Mouse (Mus musculus) lung, embryonic 14.5 days (tissue): ENCODE measurements at regions not wholly inside any gene's neighbourhood (a gene's known extent, or its start where the extent isn't known, plus 50 kb on each side); places are given as distances from the start of the nearest gene placed in this dataset.

Experiments
- ATAC-seq: fragments of 200-750 bp; cut with Nextera tagmentation; 2 replicates; pipeline ENCODE4 v1.8.0; 2017; ENCODE audit warnings: mild to moderate bottlenecking, moderate TSS enrichment, moderate library complexity; ENCODE audit not compliant: insufficient read depth
- DNase-seq: peaks from one replicate; pipeline ENCODE4 v3.0.0-alpha.2; 2015
- H3K27ac ChIP-seq: fragments of 300-500 bp; sonication (generic); 2 replicates; pipeline ENCODE4 v1.5.1; 2014; ENCODE audit warnings: low read depth, mild to moderate bottlenecking, moderate library complexity
- H3K27me3 ChIP-seq: fragments of 300-500 bp; sonication (generic); 2 replicates; pipeline ENCODE4 v1.6.1; 2014; ENCODE audit warnings: low read length, control low read depth; ENCODE audit not compliant: insufficient read depth
- H3K36me3 ChIP-seq: fragments of 300-500 bp; sonication (generic); 2 replicates; pipeline ENCODE4 v1.6.1; 2014; ENCODE audit warnings: control low read depth; ENCODE audit not compliant: insufficient read depth
- H3K4me1 ChIP-seq: fragments of 300-500 bp; sonication (generic); 2 replicates; pipeline ENCODE4 v1.6.1; 2014; ENCODE audit warnings: antibody characterized with exemption, control low read depth; ENCODE audit not compliant: insufficient read depth
- H3K4me2 ChIP-seq: fragments of 300-500 bp; sonication (generic); 2 replicates; pipeline ENCODE4 v1.6.1; 2014; ENCODE audit warnings: mild to moderate bottlenecking
- H3K4me3 ChIP-seq: fragments of 300-500 bp; sonication (generic); 2 replicates; pipeline ENCODE4 v1.5.1; 2014; ENCODE audit warnings: low read depth, low read length
- H3K9ac ChIP-seq: fragments of 300-500 bp; sonication (generic); 2 replicates; pipeline ENCODE4 v1.6.1; 2014
- H3K9me3 ChIP-seq: fragments of 300-500 bp; sonication (generic); 2 replicates; pipeline ENCODE4 v1.6.1; 2016; ENCODE audit warnings: low read depth, low read length, control low read depth
- CTCF ChIP-seq: IDR thresholded peaks from 2 replicates; pipeline ENCODE4 v1.5.1; 2016; ENCODE audit warnings: antibody characterized with exemption, low read depth
- WGBS: fragments of 180-500 bp; shearing (Covaris S2); extraction: QIAGEN DNeasy Blood & Tissue Kit; methylation state at CpG from one replicate; pipeline ENCODE4 v1.1.7; 2014; 5-methylcytosine and 5-hydroxymethylcytosine counted together

DNA sequence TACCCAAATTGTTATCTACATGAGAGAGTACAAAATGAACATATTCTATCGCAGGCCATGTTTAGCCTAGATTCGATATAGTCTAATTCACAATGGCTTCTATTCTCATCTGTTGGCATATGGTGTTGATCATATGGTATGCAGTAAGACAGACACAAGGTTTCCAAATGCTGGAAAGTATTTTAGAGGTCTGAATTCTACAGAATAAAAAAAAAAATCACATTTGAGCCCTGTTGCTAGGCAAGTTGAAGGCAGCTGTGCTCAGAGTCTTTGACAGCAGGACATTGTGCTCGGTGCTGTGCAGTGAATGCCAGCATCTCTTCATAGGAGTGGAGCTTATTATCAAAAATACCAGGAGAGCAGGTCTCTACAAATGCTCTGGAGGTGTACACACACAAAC lies 206.6 kb upstream of the Smlr1 start:
- Histone ChIP-seq H3K9ac (no peak overlapping the region), H3K36me3 (no peaks in the 10 kb centered on the region), H3K27ac (no peak overlapping the region), H3K4me2 (no peak overlapping the region), H3K4me3 (no peak overlapping the region), H3K9me3 (no peaks in the 10 kb centered on the region), H3K4me1 (no peaks in the 10 kb centered on the region), H3K27me3 (no peaks in the 10 kb centered on the region)
- DNase-seq (no peak), ATAC-seq (no peak)
- no peak for TF ChIP-seq CTCF
- WGBS = 61% methylated on average over 3 of the region's 3 CpGs

DNA sequence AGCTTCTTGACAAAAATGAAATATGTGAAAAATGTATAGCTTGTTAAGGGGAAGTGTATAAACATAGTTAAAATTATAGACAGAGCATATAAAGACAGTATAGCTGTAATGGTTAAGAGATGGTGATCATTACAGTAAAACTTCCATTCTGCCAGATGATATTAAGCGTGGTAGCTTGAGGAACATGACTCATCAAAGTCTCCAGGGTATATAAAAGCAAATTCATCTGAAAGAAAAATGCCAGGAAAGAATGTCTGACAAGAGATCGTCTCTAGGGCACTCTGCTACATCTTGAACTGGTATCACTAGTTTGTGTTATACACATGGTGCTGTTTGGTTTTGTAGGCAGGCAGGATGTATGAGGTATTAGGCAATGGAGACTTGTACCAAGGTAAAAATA lies 204.9 kb upstream of the Smlr1 start:
- H3K4me2 ChIP-seq = no peak overlapping the region
- TF ChIP-seq CTCF = no peak
- ATAC-seq (no peak), DNase-seq (no peak)
- H3K4me3 ChIP-seq = no peak overlapping the region
- H3K36me3 ChIP-seq = no peaks in the 10 kb centered on the region
- H3K9me3 ChIP-seq = no peaks in the 10 kb centered on the region
- WGBS = 63% methylated on average over 2 of the region's 2 CpGs
- no peaks in the 10 kb centered on the region for H3K4me1 ChIP-seq
- H3K27ac ChIP-seq = no peak overlapping the region
- H3K27me3 ChIP-seq = no peaks in the 10 kb centered on the region
- no peak overlapping the region for H3K9ac ChIP-seq

DNA sequence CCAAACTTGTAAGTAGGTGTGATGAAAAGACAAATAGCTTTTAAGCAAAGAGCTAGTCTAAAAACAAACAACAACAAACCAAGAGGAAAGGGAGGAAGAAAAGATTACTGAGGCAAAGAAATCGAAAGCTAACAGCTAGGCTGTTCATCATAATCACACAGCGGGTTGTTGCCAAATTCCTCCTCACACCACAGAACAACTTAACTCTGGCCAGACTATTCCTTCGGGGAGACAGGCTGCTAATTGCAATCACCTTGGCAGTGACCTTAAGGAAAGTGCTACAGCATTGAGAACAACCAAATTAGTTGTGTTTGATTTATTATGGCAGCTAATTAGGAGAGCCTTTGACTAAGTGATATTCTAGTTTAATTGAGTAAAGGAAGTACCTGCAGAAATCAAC lies 194.4 kb upstream of the Smlr1 start:
- H3K9ac ChIP-seq = no peak overlapping the region
- no peaks in the 10 kb centered on the region for H3K4me1 ChIP-seq
- no peaks in the 10 kb centered on the region for H3K9me3 ChIP-seq
- TF ChIP-seq CTCF = no peak
- no peak overlapping the region for H3K4me2 ChIP-seq
- 34% methylated on average over 3 of the region's 3 CpGs for WGBS
- peak; percentile 9 for DNase-seq
- H3K4me3 ChIP-seq = no peak overlapping the region
- H3K27me3 ChIP-seq = no peaks in the 10 kb centered on the region
- H3K36me3 ChIP-seq = no peaks in the 10 kb centered on the region
- no peak for ATAC-seq
- no peak overlapping the region for H3K27ac ChIP-seq

DNA sequence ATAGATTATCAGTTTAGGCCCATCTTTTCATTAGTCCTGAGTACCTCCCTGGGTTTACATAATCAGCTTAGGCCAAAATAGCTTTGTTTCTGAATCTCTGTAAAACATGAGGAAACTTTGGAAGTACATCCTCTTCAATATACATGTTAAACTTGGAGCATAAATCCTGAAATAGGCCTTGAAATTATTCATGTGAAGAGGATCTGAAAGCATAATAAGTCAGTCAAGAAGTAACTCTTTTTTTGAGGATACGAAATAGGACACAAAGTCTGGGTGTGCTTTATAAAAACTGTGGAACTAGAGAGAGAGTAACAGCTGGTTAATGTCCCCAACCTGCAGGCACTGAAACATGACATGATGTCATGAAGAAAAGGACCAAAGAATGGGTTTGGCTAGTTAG lies 187.9 kb upstream of the Smlr1 start:
- Histone ChIP-seq H3K9me3 (no peaks in the 10 kb centered on the region), H3K4me2 (no peak overlapping the region), H3K27me3 (no peaks in the 10 kb centered on the region), H3K36me3 (no peaks in the 10 kb centered on the region), H3K27ac (no peak overlapping the region), H3K4me1 (no peaks in the 10 kb centered on the region), H3K4me3 (no peak overlapping the region), H3K9ac (no peak overlapping the region)
- TF ChIP-seq CTCF = no peak
- DNase-seq (no peak), ATAC-seq (no peak)
- 92% methylated on average over 1 of the region's 1 CpGs for WGBS

DNA sequence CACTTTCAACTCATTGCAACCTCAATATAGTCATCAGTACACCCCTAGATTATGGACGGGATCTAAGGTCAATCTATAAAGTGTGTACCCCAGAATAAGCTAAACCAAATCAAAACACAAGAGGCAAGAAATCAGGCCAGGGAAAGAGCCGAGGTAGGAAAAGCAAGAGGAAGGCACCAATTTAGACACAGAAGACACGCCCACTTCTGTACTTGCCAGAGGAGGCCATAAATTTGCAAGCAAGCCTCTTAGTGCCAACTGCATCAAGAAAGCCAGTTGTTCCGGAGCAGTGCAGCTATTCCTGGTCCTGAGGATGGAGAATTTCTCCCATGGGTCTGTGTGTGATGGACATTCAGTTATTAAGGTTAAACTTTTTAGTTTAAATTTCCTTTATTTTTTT lies 179.7 kb upstream of the Smlr1 start:
- Histone ChIP-seq H3K9ac (no peak overlapping the region), H3K9me3 (no peaks in the 10 kb centered on the region), H3K4me1 (no peaks in the 10 kb centered on the region), H3K27ac (no peak overlapping the region), H3K36me3 (no peaks in the 10 kb centered on the region), H3K4me2 (no peak overlapping the region), H3K27me3 (no peaks in the 10 kb centered on the region), H3K4me3 (no peak overlapping the region)
- ATAC-seq (no peak), DNase-seq (no peak)
- TF ChIP-seq CTCF = no peak
- WGBS = 74% methylated on average over 4 of the region's 4 CpGs

DNA sequence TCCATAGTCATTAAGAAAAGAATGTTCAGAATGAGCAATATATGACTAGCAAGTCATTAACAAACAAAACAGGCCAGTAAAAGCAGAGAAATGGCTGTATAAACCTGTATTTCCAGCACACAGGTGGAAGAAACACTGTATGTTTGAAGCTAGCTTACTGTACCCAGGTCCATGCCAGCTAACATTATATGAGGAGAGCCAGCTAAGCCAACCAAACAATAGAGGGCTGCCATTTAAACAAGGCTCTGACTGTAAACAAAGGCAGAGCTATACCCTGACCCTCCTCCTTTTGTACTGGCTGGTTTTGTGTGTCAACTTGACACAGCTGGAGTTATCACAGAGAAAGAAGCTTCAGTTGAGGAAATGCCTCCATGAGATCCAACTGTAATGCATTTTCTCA lies 178.6 kb upstream of the Smlr1 start:
- Histone ChIP-seq H3K4me1 (no peaks in the 10 kb centered on the region), H3K27ac (no peak overlapping the region), H3K9me3 (no peaks in the 10 kb centered on the region), H3K27me3 (no peaks in the 10 kb centered on the region), H3K4me2 (no peak overlapping the region), H3K9ac (no peak overlapping the region), H3K4me3 (no peak overlapping the region), H3K36me3 (no peaks in the 10 kb centered on the region)
- ATAC-seq (no peak), DNase-seq (no peak)
- no peak for TF ChIP-seq CTCF

DNA sequence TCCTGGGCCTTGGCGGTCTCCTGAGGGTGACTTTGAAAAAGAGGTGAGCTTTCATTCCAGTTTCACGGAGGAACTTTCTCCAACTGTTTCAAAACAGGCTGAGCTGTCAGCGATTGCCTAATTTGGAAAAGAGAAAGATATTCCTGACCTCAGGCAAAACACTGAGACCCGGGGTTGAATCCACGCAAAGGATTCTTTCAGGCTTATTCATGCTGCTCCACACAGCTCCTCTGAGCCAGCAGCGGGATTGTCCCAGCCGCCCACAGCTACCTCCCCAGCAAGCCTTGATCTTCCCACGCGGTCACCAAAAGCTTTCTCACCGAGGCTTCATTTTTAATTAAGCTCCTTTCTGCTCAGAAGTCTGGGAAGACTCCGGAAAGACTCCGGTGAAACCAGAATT lies 178.0 kb upstream of the Smlr1 start:
- Histone ChIP-seq H3K4me1 (no peaks in the 10 kb centered on the region), H3K27ac (no peak overlapping the region), H3K9me3 (no peaks in the 10 kb centered on the region), H3K4me3 (no peak overlapping the region), H3K4me2 (no peak overlapping the region), H3K9ac (no peak overlapping the region), H3K27me3 (no peaks in the 10 kb centered on the region), H3K36me3 (no peaks in the 10 kb centered on the region)
- WGBS = 73% methylated on average over 12 of the region's 12 CpGs
- TF ChIP-seq CTCF = no peak
- DNase-seq (no peak), ATAC-seq (no peak)

DNA sequence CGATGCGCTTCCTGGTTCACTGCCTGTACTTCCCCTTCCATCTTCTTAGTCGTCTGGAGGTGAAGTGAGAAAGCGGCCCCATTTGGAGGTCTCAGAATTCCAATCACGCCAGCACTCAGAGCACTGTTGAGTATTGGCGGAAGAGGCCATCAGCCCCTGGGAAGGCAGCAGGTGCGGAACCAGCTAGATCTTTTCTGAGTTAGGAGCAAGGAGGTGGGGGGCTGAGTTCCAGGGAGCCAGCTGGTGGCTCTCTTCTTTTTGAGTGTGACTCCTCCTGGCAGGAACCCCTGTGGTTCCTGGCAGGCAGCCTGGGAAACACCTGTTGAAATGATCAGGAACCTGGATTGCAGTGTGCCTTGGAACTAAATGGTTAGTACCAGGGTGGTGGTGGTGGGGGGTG lies 171.9 kb upstream of the Smlr1 start:
- no peaks in the 10 kb centered on the region for H3K36me3 ChIP-seq
- H3K27me3 ChIP-seq = no peaks in the 10 kb centered on the region
- peak; percentile 6 for DNase-seq
- no peak overlapping the region for H3K4me2 ChIP-seq
- no peak overlapping the region for H3K27ac ChIP-seq
- no peaks in the 10 kb centered on the region for H3K9me3 ChIP-seq
- 43% methylated on average over 7 of the region's 7 CpGs for WGBS
- H3K4me1 ChIP-seq = no peaks in the 10 kb centered on the region
- peak; percentile 41; the same call in 1 of the 2 replicates for ATAC-seq
- H3K4me3 ChIP-seq = no peak overlapping the region
- no peak overlapping the region for H3K9ac ChIP-seq
- no peak for TF ChIP-seq CTCF
